Mouse (Mus musculus) midbrain, embryonic 11.5 days (tissue): ENCODE results near the gene Uchl4. TPM values are rescaled to one million over a fixed set of nuclear protein-coding genes. Genes with fewer than 3 reads are reported as not detected.
"Not testable (repeated sequence)": the region's sequence is repeated elsewhere in the genome, so short reads cannot be mapped to it uniquely, and the experiment has no call there.

Experiments used
- ATAC-seq: fragments of 200-750 bp; cut with Nextera tagmentation; 2 replicates; pipeline ENCODE4 v1.8.0; 2017; ENCODE audit warnings: moderate TSS enrichment, moderate library complexity; ENCODE audit not compliant: low FRiP score
- DNase-seq: peaks from one replicate; pipeline ENCODE4 v3.0.0; 2015; ENCODE audit warnings: low spot score; ENCODE audit errors: missing footprints
- H3K27ac ChIP-seq: fragments of 300-500 bp; sonication (generic); 2 replicates; pipeline ENCODE4 v1.5.1; 2014; ENCODE audit warnings: low read depth, low read length
- H3K27me3 ChIP-seq: fragments of 300-500 bp; sonication (generic); 2 replicates; pipeline ENCODE4 v1.6.1; 2014; ENCODE audit warnings: mild to moderate bottlenecking, low read length, moderate library complexity, mixed read lengths; ENCODE audit not compliant: control insufficient read depth, insufficient read depth
- H3K36me3 ChIP-seq: fragments of 300-500 bp; sonication (generic); 2 replicates; pipeline ENCODE4 v1.6.1; 2014; ENCODE audit warnings: mild to moderate bottlenecking, low read length, moderate library complexity, mixed read lengths; ENCODE audit not compliant: control insufficient read depth, insufficient read depth
- H3K4me1 ChIP-seq: fragments of 300-500 bp; sonication (generic); 2 replicates; pipeline ENCODE4 v1.6.1; 2014; ENCODE audit warnings: low read length; ENCODE audit not compliant: control insufficient read depth, insufficient read depth
- H3K4me2 ChIP-seq: fragments of 300-500 bp; sonication (generic); 2 replicates; pipeline ENCODE4 v1.6.1; 2014; ENCODE audit warnings: mild to moderate bottlenecking, moderate library complexity
- H3K4me3 ChIP-seq: fragments of 300-500 bp; sonication (generic); 2 replicates; pipeline ENCODE4 v1.5.1; 2014; ENCODE audit warnings: low read depth, low read length
- H3K9ac ChIP-seq: fragments of 300-500 bp; sonication (generic); 2 replicates; pipeline ENCODE4 v1.6.1; 2014; ENCODE audit warnings: low read length
- H3K9me3 ChIP-seq: fragments of 300-500 bp; sonication (generic); 2 replicates; pipeline ENCODE4 v1.6.1; 2016; ENCODE audit warnings: low read length; ENCODE audit not compliant: control insufficient read depth
- WGBS: fragments of 180-500 bp; shearing (Covaris S2); extraction: QIAGEN DNeasy Blood & Tissue Kit; methylation state at CpG from one replicate; pipeline ENCODE4 v1.1.7; 2014; 5-methylcytosine and 5-hydroxymethylcytosine counted together
- polyA plus RNA-seq: library from polyadenylated mRNA; unstranded; fragments of >200 nt; fragmentation: Nextera tagmentation; extraction: Ambion mirVana; gene quantifications from 2 replicates; pipeline ENCODE4 v1.2.1, GENCODE M21; 2014

Uchl4 gene
- polyA plus RNA-seq: 1.8 and 2.6 TPM in 2 replicates

DNA sequence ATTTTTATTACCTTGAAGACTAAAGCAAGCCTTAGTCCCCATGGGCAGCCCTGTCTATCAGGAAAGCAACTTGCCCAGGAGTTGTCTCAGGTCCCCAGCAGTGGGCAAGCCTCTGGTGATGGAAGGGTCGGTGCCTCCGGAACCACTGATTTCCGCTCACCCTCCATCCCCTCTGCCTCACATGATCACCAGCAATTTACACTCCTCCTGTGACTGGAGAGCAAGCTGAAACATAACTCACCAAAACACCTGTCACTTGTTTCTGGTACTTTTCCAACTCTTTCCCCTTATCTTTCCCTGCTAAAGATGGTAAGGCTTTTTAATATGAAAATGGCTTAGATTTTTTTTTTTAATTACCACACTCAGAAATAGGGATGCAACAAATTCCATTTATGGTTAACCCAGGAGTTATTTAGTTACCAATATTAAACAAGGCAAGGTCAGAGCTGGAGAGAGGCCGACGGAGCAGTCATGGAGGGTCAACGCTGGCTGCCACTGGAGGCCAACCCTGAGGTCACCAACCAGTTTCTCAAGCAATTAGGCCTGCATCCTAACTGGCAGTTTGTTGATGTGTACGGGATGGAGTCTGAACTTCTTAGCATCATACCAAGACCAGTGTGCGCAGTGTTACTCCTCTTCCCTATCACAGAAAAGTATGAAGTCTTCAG lies at the start of gene Uchl4:
Gene Uchl4 (plus strand): TSS at position 434 of the 668 bp plus-strand sequence.
- Histone ChIP-seq H3K4me3 (no peak within 1 kb of the TSS), H3K27me3 (no peaks in the 10 kb centered on the region), H3K9me3 (no peaks in the 10 kb centered on the region), H3K4me1 (no peaks in the 10 kb centered on the region), H3K36me3 (0 out of 2 replicates have a peak, but pooled peaks cover 2% of the 10 kb centered on the region), H3K9ac (no peak within 1 kb of the TSS), H3K4me2 (no peak within 1 kb of the TSS), H3K27ac (no peak within 1 kb of the TSS)
- DNase-seq (peak; percentile 69), ATAC-seq (no peak)
- 96% methylated on average over 8 of the region's 8 CpGs for WGBS

DNA sequence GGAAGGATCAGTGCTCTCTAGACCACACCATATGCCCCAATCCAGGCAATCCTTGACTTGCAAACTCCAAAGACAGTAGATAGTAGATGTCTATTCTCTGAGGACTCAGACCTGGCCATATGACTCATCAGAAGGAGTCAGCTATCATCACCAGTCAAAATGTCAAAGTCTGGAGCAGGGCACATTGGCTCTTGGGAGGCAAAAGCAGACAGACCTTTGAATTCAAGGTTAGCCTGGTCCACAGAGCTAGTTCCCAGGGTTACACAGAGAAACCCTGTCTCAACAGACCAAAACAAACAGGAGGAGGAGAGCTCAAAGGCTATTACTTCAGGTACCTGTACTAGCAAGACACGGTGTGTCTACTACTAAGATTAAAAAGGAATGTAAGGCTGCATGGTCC lies 41.1 kb upstream of the Uchl4 start:
- Histone ChIP-seq H3K4me3 (no peak overlapping the region), H3K9me3 (no peaks in the 10 kb centered on the region), H3K4me1 (no peaks in the 10 kb centered on the region), H3K9ac (no peak overlapping the region), H3K4me2 (no peak overlapping the region), H3K27me3 (no peaks in the 10 kb centered on the region), H3K36me3 (peaks cover 9% of the 10 kb centered on the region), H3K27ac (no peak overlapping the region)
- 93% methylated on average over 1 of the region's 1 CpGs for WGBS
- DNase-seq: no peak
- no peak for ATAC-seq

- no peaks in the 10 kb centered on the region for H3K9me3 ChIP-seq
- no peak for ATAC-seq
- H3K4me1 ChIP-seq: no peaks in the 10 kb centered on the region
- H3K27me3 ChIP-seq: no peaks in the 10 kb centered on the region
- peaks cover 9% of the 10 kb centered on the region for H3K36me3 ChIP-seq
- H3K4me3 ChIP-seq: no peak overlapping the region
- no peak overlapping the region for H3K4me2 ChIP-seq
- H3K27ac ChIP-seq: no peak overlapping the region; the same call in 1 of the 2 replicates
- no peak for DNase-seq
- 73% methylated on average over 4 of the region's 4 CpGs for WGBS
- H3K9ac ChIP-seq: no peak overlapping the region
Observed at GRCm38 (mm10) chr9:64195554-64195953, 39.4 kb upstream of the Uchl4 start.

GRCm38 (mm10) chr9:64197524-64197923 lies 37.5 kb upstream of the Uchl4 start:
- Histone ChIP-seq H3K4me2 (no peak overlapping the region), H3K36me3 (peaks cover 9% of the 10 kb centered on the region), H3K27me3 (no peaks in the 10 kb centered on the region), H3K4me1 (no peaks in the 10 kb centered on the region), H3K9ac (no peak overlapping the region), H3K27ac (no peak overlapping the region), H3K4me3 (no peak overlapping the region), H3K9me3 (no peaks in the 10 kb centered on the region)
- DNase-seq: no peak
- 90% methylated on average over 8 of the region's 8 CpGs for WGBS
- ATAC-seq: no peak

GRCm38 (mm10) chr9:64198068-64198762 lies 36.8 kb upstream of the Uchl4 start:
- Histone ChIP-seq H3K4me1 (no peaks in the 10 kb centered on the region), H3K9ac (no peak overlapping the region), H3K4me3 (no peak overlapping the region), H3K27me3 (no peaks in the 10 kb centered on the region), H3K4me2 (no peak overlapping the region), H3K9me3 (no peaks in the 10 kb centered on the region), H3K27ac (no peak overlapping the region), H3K36me3 (peaks cover 4% of the 10 kb centered on the region)
- ATAC-seq (no peak), DNase-seq (no peak)
- 93% methylated on average over 5 of the region's 5 CpGs for WGBS

- not testable (repeated sequence) for H3K4me3 ChIP-seq, H3K36me3 ChIP-seq
- WGBS: 89% methylated on average over 7 of the region's 7 CpGs
Observed at GRCm38 (mm10) chr9:64198763-64199418, 36.1 kb upstream of the Uchl4 start.

GRCm38 (mm10) chr9:64199897-64200296 lies 35.1 kb upstream of the Uchl4 start:
- WGBS: 85% methylated on average over 2 of the region's 2 CpGs
- ATAC-seq (no peak), DNase-seq (no peak)
- H3K9me3 ChIP-seq: no peaks in the 10 kb centered on the region
- H3K4me3 ChIP-seq: no peak overlapping the region
- no peak overlapping the region for H3K4me2 ChIP-seq
- no peak overlapping the region for H3K9ac ChIP-seq
- H3K36me3 ChIP-seq: no peaks in the 10 kb centered on the region; the same call in 1 of the 2 replicates
- H3K27me3 ChIP-seq: no peaks in the 10 kb centered on the region
- H3K27ac ChIP-seq: no peak overlapping the region
- no peaks in the 10 kb centered on the region for H3K4me1 ChIP-seq

More at GRCm38 (mm10) chr9:64198763-64199418, 36.1 kb upstream of the Uchl4 start:
- not testable (repeated sequence) for ATAC-seq, H3K27me3 ChIP-seq, H3K9me3 ChIP-seq, H3K9ac ChIP-seq, H3K4me1 ChIP-seq, DNase-seq, H3K4me2 ChIP-seq, H3K27ac ChIP-seq

GRCm38 (mm10) chr9:64202331-64202730 lies 32.7 kb upstream of the Uchl4 start:
- no peaks in the 10 kb centered on the region for H3K9me3 ChIP-seq
- no peak overlapping the region for H3K4me3 ChIP-seq
- no peak overlapping the region for H3K9ac ChIP-seq
- DNase-seq (no peak), ATAC-seq (no peak)
- H3K36me3 ChIP-seq: no peaks in the 10 kb centered on the region
- no peak overlapping the region for H3K4me2 ChIP-seq
- H3K27ac ChIP-seq: no peak overlapping the region
- no peaks in the 10 kb centered on the region for H3K27me3 ChIP-seq
- H3K4me1 ChIP-seq: no peaks in the 10 kb centered on the region

DNA sequence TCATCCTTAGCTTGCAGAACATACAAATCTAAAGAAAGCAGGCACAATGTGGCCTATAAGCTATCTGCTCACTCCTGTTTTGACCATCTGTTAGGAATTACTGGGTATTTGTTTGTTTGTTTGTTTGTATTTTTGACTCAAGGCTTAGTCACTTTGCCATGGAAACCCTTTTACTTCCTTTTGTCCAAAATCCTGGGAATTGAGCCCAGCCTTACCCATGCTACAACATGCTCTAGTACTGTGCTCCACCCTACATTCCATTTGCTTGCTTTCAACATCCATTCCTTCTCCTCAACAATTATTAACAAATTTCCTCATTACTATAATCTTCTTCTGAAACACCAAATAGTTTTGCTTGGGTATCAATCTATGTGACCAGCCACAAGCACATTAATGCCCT lies 32.1 kb upstream of the Uchl4 start:
- no peak overlapping the region for H3K4me2 ChIP-seq
- H3K36me3 ChIP-seq: no peaks in the 10 kb centered on the region
- H3K27ac ChIP-seq: no peak overlapping the region
- H3K4me1 ChIP-seq: no peaks in the 10 kb centered on the region
- no peak overlapping the region for H3K4me3 ChIP-seq
- no peak overlapping the region for H3K9ac ChIP-seq
- no peak for DNase-seq
- no peaks in the 10 kb centered on the region for H3K9me3 ChIP-seq
- no peak for ATAC-seq
- no peaks in the 10 kb centered on the region for H3K27me3 ChIP-seq
